Mouse (Mus musculus) liver, embryonic 15.5 days (tissue): ENCODE data around the gene Xpo1. TPM values are rescaled to one million over a fixed set of nuclear protein-coding genes. Genes with fewer than 3 reads are reported as not detected.

Experiments
- polyA plus RNA-seq: library from polyadenylated mRNA; unstranded; fragments of >200 nt; fragmentation: Nextera tagmentation; extraction: Ambion mirVana; gene quantifications from 2 replicates; pipeline ENCODE4 v1.2.1, GENCODE M21; 2015

The Xpo1 gene
- polyA plus RNA-seq, 1 experiment from 2014 or later, result 42.3 TPM

Other genes starting within 250 kb of the Xpo1 start
- 0.59 and 1.4 TPM in 2 replicates for gene Fam161a, start 248.5 kb upstream of the Xpo1 start, polyA plus RNA-seq
- gene Usp34, start 50.9 kb downstream of the Xpo1 start, polyA plus RNA-seq, result 7.7 and 8.3 TPM in 2 replicates
- 22.7 and 25.9 TPM in 2 replicates for gene Ahsa2, start 242.0 kb downstream of the Xpo1 start, polyA plus RNA-seq